Mouse (Mus musculus): ENCODE measurements around the gene Dcaf1. TPM values are rescaled to one million over a fixed set of nuclear protein-coding genes. Genes with fewer than 3 reads are reported as not detected.

Gene Dcaf1
- polyA plus RNA-seq, 1 experiment from 2014 or later = 5.2 TPM

GRCm38 (mm10) chr9:106886828-106887702, 65.4 kb downstream of the Dcaf1 start, which contains the start of gene Rbm15b:
Rbm15b (minus strand) TSS chr9:106887428.
- Histone ChIP-seq H3K4me1 (replicated peaks; ENCODE audit: control insufficient read depth, insufficient read depth, low read length) (0 out of 2 replicates have a peak, but pooled peaks cover 15% of the 10 kb centered on the region), H3K27ac (ENCODE audit: low read depth, low read length) (peak within 1 kb of the TSS; percentile 90), H3K4me3 (ENCODE audit: low read depth, low read length) (peak within 1 kb of the TSS; percentile 89), H3K27me3 (replicated peaks; ENCODE audit: control insufficient read depth, insufficient read depth, low read length) (no peaks in the 10 kb centered on the region), H3K36me3 (ENCODE audit: control insufficient read depth, insufficient read depth) (peaks cover 34% of the 10 kb centered on the region), H3K9ac (ENCODE audit: low read depth, low read length) (peak within 1 kb of the TSS; percentile 94), H3K4me2 (replicated peaks; ENCODE audit: low read depth) (peak within 1 kb of the TSS; percentile 96), H3K9me3 (ENCODE audit: control insufficient read depth) (no peaks in the 10 kb centered on the region)
- TF ChIP-seq CTCF (IDR thresholded peaks at IDR 0.05; ENCODE audit: low read depth) = peak; percentile 89
- peak; percentile 81 for ATAC-seq
- WGBS = 1% methylated on average over 92 of the region's 101 CpGs

GRCm38 (mm10) chr9:106888346-106888745, 66.7 kb downstream of the Dcaf1 start:
- H3K27me3 ChIP-seq (replicated peaks; ENCODE audit: control insufficient read depth, insufficient read depth, low read length) = no peaks in the 10 kb centered on the region
- H3K9ac ChIP-seq (ENCODE audit: low read depth, low read length) = no peak overlapping the region
- H3K4me1 ChIP-seq (replicated peaks; ENCODE audit: control insufficient read depth, insufficient read depth, low read length) = 0 out of 2 replicates have a peak, but pooled peaks cover 15% of the 10 kb centered on the region
- ATAC-seq = no peak
- peaks cover 29% of the 10 kb centered on the region for H3K36me3 ChIP-seq (ENCODE audit: control insufficient read depth, insufficient read depth)
- no peaks in the 10 kb centered on the region for H3K9me3 ChIP-seq (ENCODE audit: control insufficient read depth)
- WGBS = 93% methylated on average over 3 of the region's 3 CpGs
- no peak overlapping the region for H3K4me2 ChIP-seq (replicated peaks; ENCODE audit: low read depth)
- H3K4me3 ChIP-seq (ENCODE audit: low read depth, low read length) = no peak overlapping the region
- no peak for TF ChIP-seq CTCF (IDR thresholded peaks at IDR 0.05; ENCODE audit: low read depth)
- H3K27ac ChIP-seq (ENCODE audit: low read depth, low read length) = no peak overlapping the region

- Histone ChIP-seq H3K9me3 (ENCODE audit: control insufficient read depth) (no peaks in the 10 kb centered on the region), H3K27me3 (replicated peaks; ENCODE audit: control insufficient read depth, insufficient read depth, low read length) (no peaks in the 10 kb centered on the region), H3K27ac (ENCODE audit: low read depth, low read length) (no peak overlapping the region), H3K4me1 (replicated peaks; ENCODE audit: control insufficient read depth, insufficient read depth, low read length) (0 out of 2 replicates have a peak, but pooled peaks cover 14% of the 10 kb centered on the region), H3K4me2 (replicated peaks; ENCODE audit: low read depth) (no peak overlapping the region), H3K36me3 (ENCODE audit: control insufficient read depth, insufficient read depth) (peaks cover 26% of the 10 kb centered on the region), H3K4me3 (ENCODE audit: low read depth, low read length) (no peak overlapping the region), H3K9ac (ENCODE audit: low read depth, low read length) (no peak overlapping the region)
- no peak for ATAC-seq
- TF ChIP-seq CTCF (IDR thresholded peaks at IDR 0.05; ENCODE audit: low read depth) = no peak
- WGBS = 73% methylated on average over 9 of the region's 9 CpGs
These were observed 67.6 kb downstream of the Dcaf1 start for GRCm38 (mm10) chr9:106889321-106889720.

- no peaks in the 10 kb centered on the region for H3K27me3 ChIP-seq (replicated peaks; ENCODE audit: control insufficient read depth, insufficient read depth, low read length)
- TF ChIP-seq CTCF (IDR thresholded peaks at IDR 0.05; ENCODE audit: low read depth) = no peak
- no peaks in the 10 kb centered on the region for H3K9me3 ChIP-seq (ENCODE audit: control insufficient read depth)
- H3K4me1 ChIP-seq (replicated peaks; ENCODE audit: control insufficient read depth, insufficient read depth, low read length) = 0 out of 2 replicates have a peak, but pooled peaks cover 9% of the 10 kb centered on the region
- H3K4me2 ChIP-seq (replicated peaks; ENCODE audit: low read depth) = peak overlapping the region; percentile 68
- no peak for ATAC-seq
- H3K36me3 ChIP-seq (ENCODE audit: control insufficient read depth, insufficient read depth) = peaks cover 26% of the 10 kb centered on the region
- peak overlapping the region; percentile 79 for H3K4me3 ChIP-seq (ENCODE audit: low read depth, low read length)
- no peak overlapping the region for H3K9ac ChIP-seq (ENCODE audit: low read depth, low read length)
- 56% methylated on average over 8 of the region's 8 CpGs for WGBS
- H3K27ac ChIP-seq (ENCODE audit: low read depth, low read length) = no peak overlapping the region
These were observed 69.0 kb downstream of the Dcaf1 start for GRCm38 (mm10) chr9:106890496-106891240.

- peaks cover 26% of the 10 kb centered on the region for H3K36me3 ChIP-seq (ENCODE audit: control insufficient read depth, insufficient read depth)
- no peaks in the 10 kb centered on the region for H3K9me3 ChIP-seq (ENCODE audit: control insufficient read depth)
- peak overlapping the region; percentile 74 for H3K9ac ChIP-seq (ENCODE audit: low read depth, low read length)
- H3K27ac ChIP-seq (ENCODE audit: low read depth, low read length) = peak overlapping the region; percentile 87
- H3K4me1 ChIP-seq (replicated peaks; ENCODE audit: control insufficient read depth, insufficient read depth, low read length) = 0 out of 2 replicates have a peak, but pooled peaks cover 7% of the 10 kb centered on the region
- H3K27me3 ChIP-seq (replicated peaks; ENCODE audit: control insufficient read depth, insufficient read depth, low read length) = no peaks in the 10 kb centered on the region
- no peak for ATAC-seq
- peak overlapping the region; percentile 79 for H3K4me3 ChIP-seq (ENCODE audit: low read depth, low read length)
- WGBS = under 1% methylated on average over 17 of the region's 17 CpGs
- TF ChIP-seq CTCF (IDR thresholded peaks at IDR 0.05; ENCODE audit: low read depth) = no peak
- H3K4me2 ChIP-seq (replicated peaks; ENCODE audit: low read depth) = peak overlapping the region; percentile 68
These were observed 69.7 kb downstream of the Dcaf1 start for GRCm38 (mm10) chr9:106891341-106891741.

Data from intestine, postnatal 0 days (tissue).